Mouse (Mus musculus) neutrophil, adult 5-6 weeks (primary cell): ENCODE measurements around the gene Pcyt2. TPM values are rescaled to one million over a fixed set of nuclear protein-coding genes. Genes with fewer than 3 reads are reported as not detected.
"Not testable (repeated sequence)": the region's sequence is repeated elsewhere in the genome, so short reads cannot be mapped to it uniquely, and the experiment has no call there.

ENCODE experiments used
- ATAC-seq: fragments of 151-379, 151-347 bp; 2 replicates; pipeline ENCODE4 v1.8.0; 2017; ENCODE audit warnings: mild to moderate bottlenecking, moderate TSS enrichment; ENCODE audit not compliant: insufficient number of reproducible peaks, poor library complexity, low FRiP score, severe bottlenecking; ENCODE audit errors: extremely low read depth
- total RNA-seq: library from RNA; stranded (forward); fragments of 200-1000 nt; gene quantifications from 2 replicates; pipeline ENCODE4 v1.2.3, GENCODE M21; 2017

Gene Pcyt2
- total RNA-seq, 1 experiment from 2014 or later, result 31.7 TPM

DNA sequence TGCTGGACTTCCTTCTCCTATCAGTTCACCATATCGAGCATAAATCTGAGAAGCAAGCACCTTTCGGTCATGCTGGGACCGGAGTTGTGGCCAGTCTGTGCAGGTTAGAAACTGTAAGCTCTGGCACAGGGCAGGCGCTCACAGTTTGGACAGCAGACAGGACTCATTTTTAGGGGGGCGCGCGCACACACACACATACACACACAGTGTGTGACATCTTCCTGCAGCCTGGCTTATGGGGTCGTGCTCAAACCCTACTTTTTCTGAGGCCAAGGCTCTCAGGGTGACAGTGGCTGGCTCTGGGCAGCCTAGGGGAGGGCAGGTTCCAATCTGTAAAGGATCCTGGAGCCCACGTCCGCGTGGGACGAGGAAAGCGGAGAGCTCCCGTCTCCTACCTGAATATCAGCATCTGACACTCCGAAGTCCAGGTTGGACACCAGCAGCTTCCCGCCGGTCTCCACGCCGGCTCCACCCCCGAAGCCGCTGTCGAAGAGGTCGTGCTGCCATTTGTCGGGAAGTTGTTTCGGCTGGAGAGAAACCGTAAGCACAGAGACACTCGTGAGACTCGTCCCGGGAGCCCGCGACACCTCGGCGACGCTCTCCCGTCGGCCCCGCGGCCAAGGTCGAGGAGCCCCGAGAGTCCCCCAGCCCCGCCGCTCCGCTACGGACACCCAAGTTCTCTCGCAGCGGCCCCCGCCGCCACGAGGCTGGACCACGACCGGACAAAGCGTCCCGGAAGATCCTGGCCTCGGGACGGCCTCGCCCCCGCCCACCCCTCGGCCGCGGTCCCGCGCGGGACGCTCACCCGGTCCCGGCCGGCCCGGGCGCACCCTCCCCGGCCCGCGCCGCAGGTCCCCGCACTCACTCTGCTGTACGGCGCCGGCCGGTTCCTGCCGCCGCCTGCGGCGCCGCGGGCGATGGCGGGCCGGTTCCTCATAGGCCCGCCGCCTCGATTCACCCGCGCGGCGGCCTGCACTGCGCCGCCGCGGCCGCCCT, 20.2 kb downstream of the Pcyt2 start:
- ATAC-seq, result no peak

DNA sequence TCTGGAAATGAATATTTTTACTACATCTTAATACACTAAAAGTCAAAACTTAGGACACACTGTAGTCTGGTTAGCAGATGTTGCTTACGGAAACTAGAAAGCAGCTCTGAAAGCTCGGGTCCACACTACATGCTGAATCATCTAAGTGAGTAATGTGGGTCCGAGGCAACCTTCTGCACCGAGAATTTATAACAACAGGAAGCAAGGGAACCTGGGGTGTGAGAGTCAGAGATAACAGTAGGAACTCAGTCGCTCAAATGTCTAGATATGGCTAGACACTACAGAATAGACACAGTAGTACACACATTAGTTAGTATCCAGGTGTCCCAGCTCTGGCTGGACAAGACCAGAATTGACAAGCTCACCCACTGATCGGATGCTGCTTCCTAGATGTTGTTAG, 29.2 kb downstream of the Pcyt2 start:
- no peak for ATAC-seq

DNA sequence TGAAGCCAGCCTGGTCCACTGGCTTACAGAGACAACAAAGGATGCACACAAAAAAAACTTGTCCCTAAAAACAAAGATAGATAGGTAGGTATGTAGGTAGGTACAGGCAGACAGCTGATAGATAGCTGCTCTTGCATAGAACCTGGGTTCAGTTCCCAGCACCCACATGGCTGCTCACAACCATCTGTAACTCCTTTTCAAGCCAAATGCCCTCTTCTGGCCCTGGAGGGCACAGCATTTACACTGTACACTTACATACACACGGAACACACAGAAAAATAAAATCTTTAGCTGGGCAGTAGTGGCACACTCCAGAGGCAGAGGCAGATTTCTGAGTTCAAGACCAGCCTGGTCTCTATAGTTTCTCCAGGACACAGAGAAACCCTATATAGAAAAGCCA, 33.8 kb downstream of the Pcyt2 start:
- ATAC-seq, result no peak

- not testable (repeated sequence) for ATAC-seq
Observed at GRCm38 (mm10) chr11:120582982-120583293, 34.8 kb downstream of the Pcyt2 start.

DNA sequence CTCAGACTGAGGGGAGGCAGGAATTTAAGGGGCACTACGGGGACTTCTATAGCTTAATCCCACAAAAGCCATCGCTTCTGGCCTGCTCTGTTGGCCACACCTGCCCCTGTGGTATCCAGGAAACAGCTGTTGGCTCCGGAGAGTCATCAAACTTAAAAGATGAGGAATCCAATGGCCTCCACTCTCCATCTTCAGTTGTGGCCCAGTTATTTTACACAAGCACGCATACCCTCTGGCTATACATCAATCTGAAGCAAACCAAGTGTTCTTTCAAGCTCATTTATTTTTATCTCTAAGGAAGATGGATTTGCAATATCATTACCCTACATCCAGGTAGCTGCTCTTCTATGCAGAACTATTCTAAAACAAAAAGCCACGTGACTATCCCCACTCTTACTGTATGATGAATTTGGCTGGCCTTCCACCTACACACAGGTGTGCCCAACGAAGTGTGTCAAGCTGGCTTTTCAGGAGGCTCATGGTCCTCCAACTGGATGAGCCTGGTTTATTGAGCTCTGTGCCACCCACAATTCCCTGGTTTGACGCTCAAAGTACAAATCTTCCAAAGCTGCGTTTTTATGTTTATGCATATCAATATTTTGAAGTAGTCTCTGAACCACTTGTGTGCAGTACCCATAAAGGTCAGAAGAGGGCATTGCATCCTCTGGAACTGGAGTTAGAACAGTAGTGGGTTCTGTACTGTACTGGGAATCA, 35.3 kb downstream of the Pcyt2 start:
- ATAC-seq, result peak; percentile 27; the same call in 1 of the 2 replicates

GRCm38 (mm10) chr11:120581490-120582267, 36.1 kb downstream of the Pcyt2 start, which contains the start of gene Arhgdia:
Gene Arhgdia (minus strand): TSS chr11:120581624.
- ATAC-seq, result peak; percentile 23; the same call in 1 of the 2 replicates

DNA sequence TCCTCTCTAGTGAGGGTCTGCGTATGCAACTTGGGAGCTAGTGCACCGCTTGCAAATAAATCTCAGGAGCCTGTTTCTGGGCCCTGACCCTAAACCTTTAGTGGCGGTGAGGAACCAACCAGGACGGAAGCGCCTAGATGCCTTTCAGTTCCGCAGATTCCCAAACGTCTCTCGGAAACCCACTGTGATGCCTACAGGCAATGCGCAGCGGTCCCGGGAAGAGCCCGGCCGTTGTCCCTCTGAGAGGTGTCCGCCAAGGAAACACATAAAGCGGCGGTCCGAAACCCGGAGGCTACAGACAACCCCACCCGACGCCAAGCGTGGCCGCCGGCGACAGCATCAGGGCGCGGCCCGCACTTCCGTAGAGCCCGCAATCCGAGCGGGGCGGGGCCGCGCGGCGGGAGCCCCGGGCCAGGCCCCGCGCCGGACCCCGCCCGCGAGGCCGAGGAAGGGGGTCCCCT, 36.8 kb downstream of the Pcyt2 start:
- no peak for ATAC-seq

DNA sequence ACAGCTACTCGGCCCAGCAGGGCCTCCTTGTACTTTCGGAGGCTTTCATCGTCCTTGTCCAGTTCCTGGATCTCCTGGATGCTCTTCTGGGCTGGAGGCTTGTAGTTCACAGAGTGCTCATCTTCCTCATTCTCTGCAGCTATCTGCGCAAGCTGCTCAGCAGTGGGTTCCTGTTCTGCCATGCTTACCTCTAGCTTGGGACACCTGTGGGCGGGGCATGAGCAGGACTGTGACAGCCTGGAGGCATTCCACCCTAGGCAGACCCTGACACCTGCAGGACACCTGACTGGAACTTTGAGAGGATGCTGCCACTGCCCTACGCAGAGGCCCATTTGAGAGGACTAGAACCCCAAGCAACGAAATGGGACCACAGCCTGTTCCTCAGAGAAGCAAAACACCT, 37.5 kb downstream of the Pcyt2 start:
- ATAC-seq, result peak; percentile 55

GRCm38 (mm10) chr11:120579316-120580107, 38.2 kb downstream of the Pcyt2 start:
- peak; percentile 28; the same call in 1 of the 2 replicates for ATAC-seq

DNA sequence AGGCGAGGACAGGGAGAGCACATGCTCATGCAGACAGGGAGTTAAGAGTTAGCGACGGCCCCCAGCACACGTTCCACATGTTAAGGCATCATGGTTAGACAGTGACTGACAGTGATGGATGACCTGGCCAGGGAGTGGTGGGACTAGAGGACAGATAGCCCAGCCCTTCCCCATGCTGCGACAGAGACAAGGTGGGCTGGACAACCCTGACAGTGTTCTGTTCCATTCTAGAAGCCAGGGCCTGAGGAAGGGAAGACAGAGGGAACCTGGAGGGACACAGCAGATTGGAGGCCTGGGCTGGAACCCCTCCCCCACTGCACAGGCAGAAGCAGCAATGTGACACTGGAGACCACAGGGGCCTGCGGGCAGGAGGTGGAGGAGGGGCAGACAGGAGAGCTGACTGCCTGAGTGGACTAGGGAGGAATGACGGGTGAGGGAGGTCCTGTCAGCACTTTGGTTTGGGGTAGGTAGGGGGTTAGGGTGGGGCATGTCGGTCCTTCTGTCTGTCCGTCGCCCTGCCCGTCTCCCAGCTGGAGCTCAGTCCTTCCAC, 39.0 kb downstream of the Pcyt2 start:
- no peak for ATAC-seq

GRCm38 (mm10) chr11:120578024-120578693, 39.6 kb downstream of the Pcyt2 start:
- no peak for ATAC-seq

- ATAC-seq, result no peak
Observed at GRCm38 (mm10) chr11:120577211-120578023, 40.3 kb downstream of the Pcyt2 start.

DNA sequence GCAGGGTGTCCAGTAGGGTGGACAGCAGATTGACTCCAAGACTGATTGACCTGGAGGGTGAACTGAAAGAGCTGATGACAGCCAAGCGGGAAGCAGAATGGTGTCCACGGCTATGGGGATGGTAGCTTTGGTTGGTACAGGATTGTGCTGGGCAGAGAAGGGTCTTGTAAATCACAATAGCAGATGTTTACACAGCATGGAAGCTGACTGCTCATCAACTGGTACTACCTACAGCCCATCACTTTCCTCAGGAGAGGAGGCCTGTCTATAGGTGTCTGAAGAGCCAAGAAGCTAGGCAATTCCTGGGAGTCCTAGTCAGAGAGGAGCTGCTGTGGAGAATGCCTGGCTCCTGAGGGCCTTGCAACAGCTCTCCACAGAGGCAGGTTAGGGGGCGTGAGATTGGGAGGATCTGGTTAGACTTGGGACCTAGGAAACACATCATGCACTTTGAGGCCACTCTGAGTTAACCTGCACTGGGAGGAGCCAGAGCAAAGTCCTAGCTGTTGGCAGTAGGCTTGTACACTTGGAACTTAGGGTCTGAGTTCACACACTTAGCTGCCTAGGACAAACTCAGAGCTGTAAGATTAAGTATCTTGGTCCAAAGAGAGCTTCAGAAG, 41.3 kb downstream of the Pcyt2 start:
- no peak for ATAC-seq

DNA sequence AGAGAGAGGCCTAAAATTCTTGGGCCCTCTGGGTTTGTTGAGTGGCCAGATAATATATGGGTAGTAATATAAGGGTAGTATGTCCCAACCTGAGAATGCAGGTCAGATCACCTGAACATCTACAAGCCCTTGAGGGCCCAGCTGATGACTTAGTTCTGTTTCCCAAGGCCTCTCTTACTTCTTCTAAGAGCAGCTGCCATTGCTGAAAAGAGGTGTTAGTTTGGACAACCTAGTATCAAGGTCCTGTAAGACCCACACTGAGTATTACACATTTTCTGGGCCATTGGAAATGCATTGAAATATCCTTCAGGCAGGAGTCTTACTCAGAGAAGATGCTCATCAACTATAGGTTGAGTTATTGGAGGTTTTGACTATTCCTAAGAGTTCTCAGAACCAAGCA, 41.8 kb downstream of the Pcyt2 start:
- no peak for ATAC-seq

DNA sequence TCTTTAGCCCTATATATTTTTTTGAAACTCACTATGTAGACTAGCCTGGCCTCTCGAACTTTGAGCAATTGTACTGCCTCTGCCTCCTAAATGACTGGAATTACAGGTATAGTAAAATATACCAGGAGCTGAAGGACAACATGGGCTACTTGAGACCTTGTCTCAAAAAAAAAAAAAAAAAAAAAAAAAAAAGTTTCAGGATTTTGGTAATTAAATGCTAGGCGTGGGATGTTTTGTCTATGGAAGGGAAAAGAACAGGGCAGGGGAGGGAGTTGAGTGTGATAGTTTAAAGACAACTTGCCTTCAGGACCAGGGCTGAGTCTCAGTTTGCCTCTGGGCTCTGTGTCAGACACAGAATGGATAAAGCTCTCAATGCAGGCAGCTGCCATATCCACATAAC, 42.7 kb downstream of the Pcyt2 start:
- ATAC-seq, result no peak

- ATAC-seq, result no peak
Observed at GRCm38 (mm10) chr11:120574278-120574600, 43.5 kb downstream of the Pcyt2 start.
